Mouse (Mus musculus): ENCODE results near the gene Agfg1.

DNA sequence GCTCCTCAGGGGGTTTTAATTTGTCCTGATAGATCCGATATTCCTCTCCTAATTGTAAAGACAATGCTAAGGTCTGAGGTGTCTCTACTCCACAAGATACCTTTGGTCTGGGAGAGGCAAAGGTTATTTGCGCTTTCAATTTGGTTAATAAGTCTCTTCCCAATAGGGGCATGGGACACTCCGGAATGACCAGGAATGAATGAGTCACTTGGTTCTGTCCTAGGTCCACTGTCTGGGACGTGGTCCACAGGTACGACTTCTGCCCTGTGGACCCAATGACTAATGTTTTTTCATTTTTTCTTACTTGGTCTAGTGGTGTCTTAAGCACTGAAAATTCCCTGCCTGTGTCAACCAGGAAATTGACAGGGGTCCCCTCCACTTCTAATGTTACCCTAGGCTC, 99.4 kb downstream of the Agfg1 start:
- TF ChIP-seq CTCF (IDR thresholded peaks at IDR 0.05; ENCODE audit: low read depth), result no peak
- no peak for TF ChIP-seq EP300 (IDR thresholded peaks at IDR 0.05; ENCODE audit: low read depth)
